Mouse (Mus musculus) heart, embryonic 11.5 days (tissue): ENCODE measurements around the gene AL732309.1. TPM values are rescaled to one million over a fixed set of nuclear protein-coding genes. Genes with fewer than 3 reads are reported as not detected.
"Not testable (repeated sequence)": the region's sequence is repeated elsewhere in the genome, so short reads cannot be mapped to it uniquely, and the experiment has no call there.

ENCODE experiments used
- ATAC-seq: fragments of 200-750 bp; cut with Nextera tagmentation; replicated peaks from 2 replicates; pipeline ENCODE4 v1.8.0; 2017; ENCODE audit warnings: moderate library complexity; ENCODE audit not compliant: insufficient number of reproducible peaks, low FRiP score, low TSS enrichment
- H3K27ac ChIP-seq: fragments of 300-500 bp; sonication (generic); 2 replicates; pipeline ENCODE4 v1.5.1; 2014; ENCODE audit warnings: mild to moderate bottlenecking, low read depth, low read length
- H3K27me3 ChIP-seq: fragments of 300-500 bp; sonication (generic); 2 replicates; pipeline ENCODE4 v1.6.1; 2014; ENCODE audit warnings: mild to moderate bottlenecking, low read length, mixed read lengths; ENCODE audit not compliant: control insufficient read depth, insufficient read depth
- H3K36me3 ChIP-seq: fragments of 300-500 bp; sonication (generic); 2 replicates; pipeline ENCODE4 v1.6.1; 2014; ENCODE audit warnings: mild to moderate bottlenecking, low read length, moderate library complexity, mixed read lengths; ENCODE audit not compliant: control insufficient read depth, insufficient read depth
- H3K4me1 ChIP-seq: fragments of 300-500 bp; sonication (generic); 2 replicates; pipeline ENCODE4 v1.6.1; 2014; ENCODE audit warnings: low read length; ENCODE audit not compliant: control insufficient read depth, insufficient read depth
- H3K4me2 ChIP-seq: fragments of 300-500 bp; sonication (generic); 2 replicates; pipeline ENCODE4 v1.6.1; 2014; ENCODE audit warnings: mild to moderate bottlenecking, moderate library complexity
- H3K4me3 ChIP-seq: fragments of 300-500 bp; sonication (generic); 2 replicates; pipeline ENCODE4 v1.5.1; 2014; ENCODE audit warnings: low read depth, low read length
- H3K9ac ChIP-seq: fragments of 300-500 bp; sonication (generic); 2 replicates; pipeline ENCODE4 v1.6.1; 2014; ENCODE audit warnings: mild to moderate bottlenecking, low read depth, low read length, moderate library complexity
- H3K9me3 ChIP-seq: fragments of 300-500 bp; sonication (generic); replicated peaks from 2 replicates; pipeline ENCODE4 v1.6.1; 2016; ENCODE audit warnings: low read length; ENCODE audit not compliant: control insufficient read depth
- WGBS: fragments of 180-500 bp; shearing (Covaris S2); extraction: QIAGEN DNeasy Blood & Tissue Kit; methylation state at CpG from one replicate; pipeline ENCODE4 v1.1.7; 2014; ENCODE audit not compliant: insufficient replicate concordance; 5-methylcytosine and 5-hydroxymethylcytosine counted together
- polyA plus RNA-seq: library from polyadenylated mRNA; unstranded; fragments of >200 nt; fragmentation: Nextera tagmentation; extraction: Ambion mirVana; gene quantifications from 2 replicates; pipeline ENCODE4 v1.2.1, GENCODE M21; 2014

The AL732309.1 gene
- polyA plus RNA-seq, 1 experiment from 2014 or later: 2.5 TPM

GRCm38 (mm10) chr2:25264286-25264660 is 17.6 kb upstream of the AL732309.1 start:
- no peak overlapping the region for H3K27ac ChIP-seq
- 0 out of 2 replicates have a peak, but pooled peaks cover 7% of the 10 kb centered on the region for H3K36me3 ChIP-seq
- 71% methylated on average over 5 of the region's 5 CpGs for WGBS
- peak overlapping the region; percentile 100; the same call in 1 of the 2 replicates for H3K4me2 ChIP-seq
- peaks cover 29% of the 10 kb centered on the region for H3K4me1 ChIP-seq
- ATAC-seq: no peak
- no peak overlapping the region for H3K4me3 ChIP-seq
- H3K27me3 ChIP-seq: peaks cover 16% of the 10 kb centered on the region
- H3K9ac ChIP-seq: no peak overlapping the region
- no peaks in the 10 kb centered on the region for H3K9me3 ChIP-seq

DNA sequence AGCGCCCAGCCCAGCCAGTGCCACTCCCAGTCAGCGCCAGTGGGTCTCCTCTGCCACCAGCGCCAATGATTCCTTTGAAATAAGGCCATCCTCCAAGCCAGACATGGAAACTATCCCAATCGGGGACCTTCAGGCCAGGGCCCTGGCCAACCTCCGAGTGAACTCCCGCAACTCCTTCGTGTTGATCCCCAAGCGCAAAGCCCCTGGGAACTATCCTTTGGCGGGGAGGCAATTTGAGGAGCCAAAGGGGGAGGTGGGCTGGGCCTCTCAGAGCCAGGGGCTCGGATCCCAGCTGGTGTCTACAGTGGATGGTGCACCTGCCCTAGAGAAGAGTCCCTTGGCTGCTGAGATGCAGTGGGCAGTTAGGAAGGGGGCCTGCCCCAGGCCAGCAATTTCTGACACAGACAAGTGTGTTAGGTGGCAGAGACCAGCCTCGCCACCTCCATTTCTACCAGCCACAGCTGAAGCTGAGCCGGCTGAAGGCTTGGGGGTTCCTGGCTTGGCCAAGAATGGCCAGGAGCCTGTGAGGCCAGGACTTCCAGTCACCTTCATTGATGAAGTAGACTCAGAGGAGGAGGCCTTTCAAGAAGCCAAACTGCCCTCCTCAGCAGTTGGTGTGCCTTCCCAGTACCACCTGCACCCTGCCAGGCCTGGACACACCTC is 17.1 kb upstream of the AL732309.1 start:
- Histone ChIP-seq H3K4me1 (peaks cover 29% of the 10 kb centered on the region), H3K4me3 (peak overlapping the region; percentile 83), H3K9ac (peak overlapping the region; percentile 78; the same call in 1 of the 2 replicates), H3K27ac (no peak overlapping the region), H3K36me3 (0 out of 2 replicates have a peak, but pooled peaks cover 2% of the 10 kb centered on the region), H3K4me2 (peak overlapping the region; percentile 100), H3K9me3 (no peaks in the 10 kb centered on the region), H3K27me3 (peaks cover 16% of the 10 kb centered on the region)
- WGBS: 19% methylated on average over 12 of the region's 12 CpGs
- no peak for ATAC-seq

GRCm38 (mm10) chr2:25262795-25263622 is 16.3 kb upstream of the AL732309.1 start:
- peak; percentile 3; the same call in 1 of the 2 replicates for ATAC-seq
- peak overlapping the region; percentile 78 for H3K9ac ChIP-seq
- under 1% methylated on average over 82 of the region's 82 CpGs for WGBS
- no peaks in the 10 kb centered on the region for H3K9me3 ChIP-seq
- peak overlapping the region; percentile 83 for H3K4me3 ChIP-seq
- H3K36me3 ChIP-seq: no peaks in the 10 kb centered on the region
- H3K27me3 ChIP-seq: peaks cover 16% of the 10 kb centered on the region
- H3K4me1 ChIP-seq: peaks cover 29% of the 10 kb centered on the region
- H3K4me2 ChIP-seq: peak overlapping the region; percentile 100
- no peak overlapping the region for H3K27ac ChIP-seq

DNA sequence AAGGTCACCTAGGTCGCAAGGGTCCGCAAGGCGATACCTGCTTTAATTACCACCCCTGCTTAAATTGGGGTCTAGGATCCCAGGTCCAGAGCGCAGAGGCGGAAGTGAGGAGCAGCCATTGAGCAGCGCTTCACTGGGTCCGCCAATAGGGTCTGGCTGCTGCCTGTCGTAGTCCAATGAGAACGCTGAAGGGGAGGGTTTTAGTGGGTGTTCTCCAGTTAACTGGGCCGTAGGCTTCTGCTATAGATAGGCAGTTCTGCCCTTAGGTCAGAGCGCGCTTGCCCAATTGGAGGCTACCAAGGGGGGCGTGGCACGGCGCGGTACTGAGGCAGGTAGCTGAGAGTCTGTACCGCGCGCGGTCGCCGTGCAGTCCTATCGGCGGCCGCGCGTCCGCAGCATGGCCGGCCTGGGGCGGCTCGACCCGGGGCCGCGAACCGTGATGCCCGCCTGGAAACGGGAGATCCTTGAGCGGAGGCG is 15.7 kb upstream of the AL732309.1 start, which contains the start of gene Tprn:
Tprn (plus strand) TSS at position 328 of the 477 bp plus-strand sequence.
- Histone ChIP-seq H3K27ac (no peak within 1 kb of the TSS), H3K9ac (peak within 1 kb of the TSS; percentile 78), H3K4me1 (peaks cover 29% of the 10 kb centered on the region), H3K4me3 (peak within 1 kb of the TSS; percentile 83), H3K9me3 (no peaks in the 10 kb centered on the region), H3K27me3 (peaks cover 16% of the 10 kb centered on the region), H3K4me2 (peak within 1 kb of the TSS; percentile 100), H3K36me3 (no peaks in the 10 kb centered on the region)
- ATAC-seq: peak; percentile 97
- WGBS: under 1% methylated on average over 39 of the region's 39 CpGs

DNA sequence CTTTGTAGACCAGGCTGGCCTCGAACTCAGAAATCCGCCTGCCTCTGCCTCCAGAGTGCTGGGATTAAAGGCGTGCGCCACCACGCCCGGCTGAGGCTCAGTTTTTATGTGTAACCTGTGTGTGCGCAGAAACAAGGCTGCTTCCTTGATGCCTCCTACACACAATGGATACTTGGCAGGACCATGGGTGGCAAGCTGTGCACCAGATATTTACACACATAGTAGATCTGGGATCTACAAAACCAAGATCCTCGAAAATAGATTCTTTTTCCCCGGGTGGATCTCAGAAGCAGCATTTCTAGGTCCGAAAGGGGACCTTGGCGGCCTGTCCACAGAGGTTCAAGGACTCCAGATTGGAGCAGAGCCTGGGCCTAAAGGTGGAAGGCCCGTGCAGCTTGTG is 15.2 kb upstream of the AL732309.1 start:
- ATAC-seq: no peak
- Histone ChIP-seq H3K9me3 (no peaks in the 10 kb centered on the region), H3K27ac (no peak overlapping the region), H3K36me3 (no peaks in the 10 kb centered on the region), H3K27me3 (peaks cover 16% of the 10 kb centered on the region), H3K9ac (peak overlapping the region; percentile 72), H3K4me2 (peak overlapping the region; percentile 100), H3K4me3 (peak overlapping the region; percentile 83), H3K4me1 (peaks cover 26% of the 10 kb centered on the region)
- WGBS: 38% methylated on average over 12 of the region's 12 CpGs

DNA sequence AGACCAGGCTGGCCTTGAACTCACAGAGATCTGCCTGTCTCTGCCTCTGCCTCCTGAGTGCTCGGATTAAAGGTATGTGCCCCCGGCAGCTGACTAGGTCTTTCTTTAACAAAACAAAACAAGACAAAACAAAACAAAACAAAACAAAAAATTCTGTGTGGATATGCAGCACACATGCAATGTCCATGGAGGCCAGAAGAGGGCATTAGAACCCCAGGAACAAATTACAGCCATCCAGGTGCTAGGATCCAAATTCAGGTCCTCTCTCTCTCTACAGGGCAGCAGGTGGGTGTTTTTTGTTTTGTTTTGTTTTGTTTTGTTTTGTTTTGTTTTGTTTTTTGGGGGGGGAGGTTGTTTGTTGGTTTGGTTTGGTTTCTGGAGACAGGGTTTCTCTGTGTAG is 12.2 kb upstream of the AL732309.1 start:
- ATAC-seq: no peak
- Histone ChIP-seq H3K27ac (no peak overlapping the region), H3K9me3 (no peaks in the 10 kb centered on the region), H3K9ac (no peak overlapping the region), H3K4me1 (peaks cover 19% of the 10 kb centered on the region), H3K4me2 (no peak overlapping the region), H3K36me3 (no peaks in the 10 kb centered on the region), H3K27me3 (peaks cover 6% of the 10 kb centered on the region), H3K4me3 (no peak overlapping the region)
- 49% methylated on average over 2 of the region's 2 CpGs for WGBS

GRCm38 (mm10) chr2:25257250-25257649 is 10.6 kb upstream of the AL732309.1 start:
- H3K4me2 ChIP-seq, ATAC-seq, H3K27me3 ChIP-seq, H3K36me3 ChIP-seq, H3K9ac ChIP-seq, H3K9me3 ChIP-seq, H3K4me3 ChIP-seq, H3K27ac ChIP-seq: not testable (repeated sequence)
- H3K4me1 ChIP-seq: peaks cover 10% of the 10 kb centered on the region
- 78% methylated on average over 5 of the region's 5 CpGs for WGBS

DNA sequence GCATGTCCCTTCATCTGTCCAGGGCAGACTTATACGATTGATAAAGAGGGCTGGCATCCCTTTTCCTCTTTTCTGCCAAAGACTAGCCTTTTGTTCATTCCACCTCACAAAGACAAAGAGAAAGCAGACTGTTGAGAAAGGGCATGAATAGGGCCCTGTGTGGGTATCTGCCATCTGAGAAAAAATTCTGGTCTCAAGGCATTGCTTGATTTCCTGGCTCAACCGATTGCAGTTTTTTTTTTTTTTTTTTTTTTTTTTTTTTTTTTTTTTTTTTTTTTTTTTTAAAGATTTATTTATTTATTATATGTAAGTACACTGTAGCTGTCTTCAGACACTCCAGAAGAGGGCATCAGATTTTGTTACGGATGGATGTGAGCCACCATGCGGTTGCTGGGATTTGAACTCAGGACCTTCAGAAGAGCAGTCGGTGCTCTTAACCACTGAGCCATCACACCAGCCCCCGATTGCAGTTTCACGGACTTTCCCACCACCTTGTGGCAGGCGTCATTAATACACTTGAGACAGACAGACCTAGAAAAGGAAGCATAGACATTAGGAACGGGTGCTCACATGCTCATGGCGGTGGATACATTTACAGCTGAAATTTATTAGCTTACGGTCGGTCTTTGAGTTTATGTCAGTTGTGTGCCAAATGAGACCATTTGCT is 9.9 kb upstream of the AL732309.1 start:
- H3K36me3 ChIP-seq, H3K27me3 ChIP-seq, H3K9ac ChIP-seq, H3K9me3 ChIP-seq, H3K27ac ChIP-seq, ATAC-seq: not testable (repeated sequence)
- peaks cover 10% of the 10 kb centered on the region for H3K4me1 ChIP-seq
- 59% methylated on average over 11 of the region's 12 CpGs for WGBS
- H3K4me2 ChIP-seq: peak overlapping the region; percentile 96
- peak overlapping the region; percentile 100 for H3K4me3 ChIP-seq
